Mouse (Mus musculus) heart, postnatal 4 days (tissue): ENCODE measurements at regions not wholly inside any gene's neighbourhood (a gene's known extent, or its start where the extent isn't known, plus 50 kb on each side); places are given as distances from the start of the nearest gene placed in this dataset.

Experiments used
- DNase-seq: peaks from one replicate; pipeline ENCODE4 v3.0.0; 2021

DNA sequence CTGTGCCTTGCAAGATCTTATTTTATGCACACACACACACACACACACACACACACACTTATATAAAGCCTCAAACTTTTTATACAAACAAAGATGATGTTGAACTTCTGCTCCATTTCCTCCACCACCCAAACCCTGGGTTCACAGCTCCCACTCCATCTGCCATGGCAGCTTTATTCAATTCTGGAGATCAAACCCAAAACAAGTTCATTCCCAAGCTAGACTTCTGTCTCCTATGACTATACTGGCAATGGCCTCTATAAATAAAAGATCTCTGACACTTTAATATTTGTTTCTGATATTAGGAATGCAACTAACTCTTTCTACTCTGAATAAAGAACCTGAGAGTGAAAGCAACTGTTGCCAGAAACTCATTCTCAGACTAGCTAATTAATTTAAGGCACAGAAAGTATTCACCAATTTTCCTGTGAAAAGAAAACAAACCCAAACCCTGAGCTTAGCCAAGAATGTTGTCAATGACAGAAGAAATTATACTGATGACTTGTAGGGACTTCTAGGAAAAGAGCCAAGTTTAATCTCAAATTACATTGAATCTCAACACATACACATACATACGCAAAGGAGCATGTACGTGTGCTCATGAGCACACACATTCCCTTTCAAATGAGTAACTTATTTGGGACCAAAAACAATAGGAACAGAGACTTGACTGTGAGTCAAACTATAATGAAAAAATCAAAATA is 695.1 kb upstream of the 4930412O13Rik start:
- no peak for DNase-seq

DNA sequence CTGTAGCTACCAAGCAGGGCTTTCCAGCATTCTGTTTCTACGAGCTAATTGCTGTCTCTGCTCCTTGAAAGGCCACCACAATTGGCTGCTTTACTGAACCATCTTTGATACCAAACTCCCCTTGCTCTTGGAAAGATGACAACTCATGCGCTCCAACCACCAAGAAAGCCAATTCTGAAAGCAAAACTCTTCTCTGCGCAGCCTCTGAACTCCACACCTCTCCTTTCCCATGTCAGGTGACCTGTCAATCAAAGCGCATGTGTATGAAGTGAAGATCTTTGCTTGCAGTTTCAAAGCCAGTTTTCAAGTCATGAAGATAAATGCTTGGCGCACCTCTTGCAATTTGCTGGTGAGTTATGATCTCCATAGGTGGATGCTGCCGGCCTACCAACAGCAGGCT is 687.9 kb upstream of the 4930412O13Rik start:
- DNase-seq: no peak

DNA sequence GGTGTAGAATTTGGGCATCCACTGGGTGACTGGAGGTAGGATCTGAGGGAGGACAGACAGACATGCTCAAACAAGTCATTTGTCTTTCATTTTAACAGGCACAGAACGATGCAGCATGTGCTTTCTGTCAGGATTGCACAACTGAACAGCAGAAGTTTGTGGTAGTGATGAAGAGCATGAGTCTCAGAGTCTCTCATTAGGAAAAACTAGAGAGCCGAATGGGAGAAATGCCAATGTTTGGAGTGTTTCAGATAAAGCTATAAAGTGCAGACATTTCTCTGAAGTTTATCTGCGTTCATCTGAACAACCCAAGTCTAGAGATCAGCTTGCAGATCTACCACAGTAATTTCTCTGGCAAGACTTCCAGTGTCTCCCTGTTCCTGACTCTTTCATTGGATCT is 684.0 kb upstream of the 4930412O13Rik start:
- no peak for DNase-seq

DNA sequence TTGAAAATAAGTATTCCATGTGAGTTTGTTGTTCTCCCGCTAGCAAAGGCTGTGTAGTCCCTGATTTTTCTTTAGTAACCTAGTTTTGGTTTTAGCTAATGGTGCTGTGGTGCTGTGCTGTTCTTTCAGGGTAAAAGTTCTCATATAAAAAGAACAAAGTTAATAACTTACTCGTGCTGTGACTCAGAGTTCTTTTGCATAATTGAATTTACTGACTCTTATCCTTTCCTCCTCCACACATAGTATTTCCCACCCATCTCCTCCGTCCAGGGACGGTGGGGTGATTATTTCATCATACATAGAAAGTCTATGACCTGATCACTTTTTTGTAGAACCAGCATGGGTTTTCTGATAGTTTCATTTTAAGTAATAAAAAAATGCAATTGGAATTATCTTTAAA is 673.1 kb upstream of the 4930412O13Rik start:
- no peak for DNase-seq
